Mouse (Mus musculus): Measurements from ENCODE around the gene Mrps11. TPM values are rescaled to one million over a fixed set of nuclear protein-coding genes. Genes with fewer than 3 reads are reported as not detected.

Gene Mrps11
- total RNA-seq, 2 experiments from 2014 or later = 33.0 to 43.2 TPM

Other genes with a start within 250 kb of the Mrps11 start
- gene Ntrk3, start 45.1 kb upstream of the Mrps11 start, total RNA-seq (2021) = 100 to 1,000 TPM; 198 to 199 TPM
- gene Mrpl46, start 412 bp downstream of the Mrps11 start, total RNA-seq (2021) = 10 to 100 TPM; 27.0 to 28.2 TPM
- 1 to 10 TPM; 6.3 to 6.4 TPM for gene Det1, start 64.1 kb downstream of the Mrps11 start, total RNA-seq (2021)
- 10 to 100 TPM; 27.3 to 27.4 TPM for gene Aen, start 112.7 kb downstream of the Mrps11 start, total RNA-seq (2021)
- 1 to 10 TPM in 1 of 2 experiments, under 1 TPM in 1; 0.60 to 1.1 TPM for gene Isg20, start 130.3 kb downstream of the Mrps11 start, total RNA-seq (2021)